Mouse (Mus musculus): ENCODE measurements around the gene Hectd4.
"Not testable (repeated sequence)": the region's sequence is repeated elsewhere in the genome, so short reads cannot be mapped to it uniquely, and the experiment has no call there.

The Hectd4 gene

DNA sequence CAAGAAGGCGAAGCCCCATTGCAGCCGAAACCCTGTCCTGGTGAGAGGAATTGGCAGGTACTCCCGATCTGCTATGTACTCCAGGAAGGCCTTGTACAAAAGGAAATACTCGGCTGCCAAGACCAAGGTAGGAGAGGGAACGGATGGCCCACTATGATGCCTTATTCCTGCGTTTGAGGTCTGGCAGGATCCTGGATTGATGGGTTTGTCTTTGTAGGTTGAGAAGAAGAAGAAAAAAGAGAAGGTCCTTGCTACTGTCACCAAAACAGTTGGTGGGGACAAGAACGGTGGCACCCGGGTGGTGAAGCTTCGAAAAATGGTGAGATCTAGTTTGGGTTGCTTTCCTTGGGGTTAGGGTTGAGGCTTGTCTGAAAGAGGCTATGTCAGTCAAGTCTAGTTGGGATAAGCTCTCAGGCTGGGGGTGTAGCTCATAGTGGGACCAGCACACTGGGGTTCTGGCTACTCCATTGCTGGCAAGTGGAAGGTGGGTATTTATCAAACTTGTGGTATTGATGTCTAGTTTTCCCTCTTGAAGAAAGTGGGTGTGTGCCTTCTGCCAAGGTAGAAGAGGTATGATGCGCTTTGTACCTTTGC, 14.4 kb upstream of the Hectd4 start:
- in situ Hi-C loops (cut with MboI, MseI), result not testable (repeated sequence)

DNA sequence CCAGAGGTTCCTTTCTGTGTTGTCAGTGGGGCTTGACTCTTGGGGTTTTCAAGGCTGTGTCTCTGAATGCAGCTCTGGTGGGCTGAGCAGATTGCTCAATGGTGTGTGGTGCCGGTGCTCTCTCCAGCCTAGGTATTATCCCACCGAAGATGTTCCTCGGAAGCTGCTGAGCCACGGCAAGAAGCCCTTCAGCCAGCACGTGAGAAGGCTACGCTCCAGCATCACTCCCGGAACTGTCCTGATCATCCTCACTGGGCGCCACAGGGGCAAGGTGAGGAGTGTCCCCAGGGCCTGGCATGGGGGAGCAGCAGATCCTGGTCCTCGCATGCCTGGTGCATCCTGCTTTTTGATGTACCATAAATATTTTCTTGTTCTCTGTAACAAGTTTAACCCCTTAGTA, 13.5 kb upstream of the Hectd4 start:
- in situ Hi-C loops (cut with MboI, MseI), result no loop called here

DNA sequence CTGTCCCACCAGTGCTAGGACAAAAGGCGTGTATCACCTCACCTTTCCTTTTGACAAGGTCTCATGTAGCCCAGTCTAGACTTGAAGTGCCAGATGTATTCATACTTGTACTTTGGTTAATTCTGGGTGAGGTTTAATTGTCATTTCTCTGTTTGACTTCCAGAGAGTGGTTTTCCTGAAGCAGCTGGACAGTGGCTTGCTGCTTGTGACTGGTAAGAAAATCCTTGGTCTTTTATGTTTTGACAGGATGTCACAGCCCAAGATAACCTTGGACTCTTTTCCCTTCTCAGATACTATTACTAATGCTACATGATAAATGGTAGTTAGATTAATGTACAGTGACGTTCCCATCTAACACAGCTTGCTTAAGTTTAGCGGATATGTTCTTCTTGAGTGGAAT, 13.0 kb upstream of the Hectd4 start:
- in situ Hi-C loops (cut with MboI, MseI), result no loop called here

DNA sequence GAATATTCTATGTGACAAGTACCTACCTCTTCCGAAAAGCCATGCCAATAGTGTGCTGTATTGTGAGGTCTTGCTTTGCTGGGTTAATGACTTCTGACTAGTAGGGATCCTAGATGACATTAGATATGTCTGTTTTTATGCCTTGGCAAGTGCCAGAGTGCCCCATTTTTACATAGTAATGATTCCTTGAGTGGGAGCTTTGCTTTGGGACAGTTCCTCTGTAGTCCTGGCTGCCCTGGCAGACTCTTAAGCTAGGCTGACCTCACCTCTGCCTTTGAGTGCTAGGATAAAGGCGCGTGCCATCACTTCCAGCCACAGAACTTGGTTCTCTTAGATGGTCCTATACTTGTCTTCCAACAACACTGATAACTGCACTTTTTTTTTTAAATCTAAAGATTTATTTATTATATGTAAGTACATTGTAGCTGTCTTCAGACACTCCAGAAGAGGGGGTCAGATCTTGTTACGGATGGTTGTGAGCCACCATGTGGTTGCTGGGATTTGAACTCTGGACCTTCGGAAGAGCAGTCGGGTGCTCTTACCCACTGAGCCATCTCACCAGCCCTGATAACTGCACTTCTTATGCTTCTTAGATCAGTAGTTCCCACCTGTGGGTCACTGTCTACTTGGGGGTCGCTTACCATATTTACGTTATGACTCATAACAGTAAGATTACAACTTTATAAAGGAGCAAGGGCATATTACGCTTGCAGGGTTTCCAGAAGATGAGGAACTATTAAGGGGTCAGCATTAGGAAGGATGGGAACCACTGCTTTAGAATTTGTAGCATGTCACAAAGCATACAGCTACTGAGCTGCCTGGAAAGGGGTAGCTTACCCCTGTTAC, 10.0 kb upstream of the Hectd4 start:
- in situ Hi-C loops (cut with MboI, MseI), result no loop called here

DNA sequence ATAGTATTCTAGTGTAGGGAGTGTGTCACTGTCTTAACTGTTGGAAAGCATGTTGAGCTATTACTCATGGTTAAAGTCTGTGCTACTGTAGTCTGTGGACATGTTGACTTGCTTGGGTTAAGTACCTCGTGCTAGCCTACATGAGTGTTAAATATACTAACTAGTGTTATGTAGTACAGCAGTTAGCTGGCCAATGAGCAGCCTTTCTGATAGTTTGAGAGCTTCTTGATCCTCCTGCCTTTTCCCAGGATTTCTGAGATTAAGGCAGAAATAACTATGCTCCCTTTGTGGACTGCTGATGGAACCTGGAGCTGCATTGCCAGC, 9.5 kb upstream of the Hectd4 start:
- in situ Hi-C loops (cut with MboI, MseI), result no loop called here

DNA sequence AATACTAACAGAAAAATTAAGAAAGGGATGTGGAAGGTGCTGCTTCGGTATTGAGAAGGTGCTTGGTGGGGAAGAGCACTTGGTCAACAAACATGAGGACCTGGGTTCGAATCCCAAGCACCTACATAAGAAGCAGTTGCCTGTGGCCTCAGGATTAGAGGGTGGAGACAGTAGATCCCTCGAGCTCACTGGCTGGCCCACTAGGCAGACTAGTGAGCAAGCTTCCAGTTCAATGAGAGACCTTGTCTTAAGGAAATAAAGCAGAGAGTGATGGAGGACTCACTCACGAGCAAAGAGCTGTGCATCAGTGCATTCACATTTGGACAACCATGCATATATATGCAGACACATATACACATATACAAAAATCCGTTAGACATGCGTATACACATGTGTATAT, 7.9 kb upstream of the Hectd4 start:
- in situ Hi-C loops (cut with MboI, MseI), result no loop called here

DNA sequence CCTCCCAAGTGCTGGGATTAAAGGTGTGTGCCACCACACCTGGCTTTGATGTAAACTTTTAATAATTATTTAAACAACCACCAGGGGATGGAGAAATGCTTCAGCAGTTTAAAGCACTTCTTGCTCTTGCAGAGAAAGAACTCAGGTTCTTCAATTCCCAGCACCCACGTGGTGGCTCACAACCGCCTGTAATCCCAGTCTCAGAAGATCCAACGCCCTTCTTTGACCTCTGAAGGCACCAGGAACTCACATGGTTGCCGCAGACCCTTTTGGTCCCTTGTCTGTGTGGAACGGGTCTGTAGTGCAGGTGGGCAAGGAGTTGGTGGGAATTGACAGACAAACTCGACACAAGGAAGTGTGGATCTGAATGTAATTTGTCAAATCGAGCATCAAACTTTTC, 5.3 kb upstream of the Hectd4 start:
- in situ Hi-C loops (cut with MboI, MseI), result loop anchor here (5.0 kb wide), 3 partner anchors 43 to 163 kb away; no protein-coding TSS in a partner anchor

DNA sequence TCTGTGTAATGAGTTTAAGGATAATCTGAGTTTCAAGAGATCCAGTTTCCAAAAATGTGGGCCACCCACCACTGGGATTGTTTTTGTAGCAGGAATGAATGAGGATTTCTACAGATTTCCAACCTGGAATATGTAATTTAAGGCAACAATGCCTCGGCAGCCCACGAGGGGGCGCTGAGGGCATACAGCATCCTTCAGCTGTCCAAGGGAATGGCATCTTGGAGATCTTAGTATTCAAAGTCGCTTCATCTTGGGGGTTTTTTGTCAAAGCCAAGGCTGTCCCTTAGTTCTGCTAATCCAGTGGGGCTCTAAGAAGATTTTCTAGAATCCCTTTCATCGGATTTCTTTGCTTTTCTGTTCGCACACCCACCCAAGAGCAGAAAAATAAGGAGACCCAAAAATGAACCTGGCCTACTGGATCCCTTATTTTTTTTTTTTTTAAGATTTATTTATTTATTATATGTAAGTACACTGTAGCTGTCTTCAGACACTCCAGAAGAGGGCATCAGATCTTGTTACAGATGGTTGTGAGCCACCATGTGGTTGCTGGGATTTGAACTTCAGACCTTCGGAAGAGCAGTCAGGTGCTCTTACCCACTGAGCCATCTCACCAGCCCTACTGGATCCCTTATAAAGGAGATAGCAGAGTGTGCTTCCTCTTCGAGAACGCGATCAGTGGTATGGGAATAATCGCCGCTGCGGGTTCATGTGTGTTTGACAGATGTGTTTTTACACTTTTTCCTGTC, 4.5 kb upstream of the Hectd4 start:
- in situ Hi-C loops (cut with MboI, MseI), result loop anchor here (5.0 kb wide), 3 partner anchors 42 to 162 kb away; no protein-coding TSS in a partner anchor

DNA sequence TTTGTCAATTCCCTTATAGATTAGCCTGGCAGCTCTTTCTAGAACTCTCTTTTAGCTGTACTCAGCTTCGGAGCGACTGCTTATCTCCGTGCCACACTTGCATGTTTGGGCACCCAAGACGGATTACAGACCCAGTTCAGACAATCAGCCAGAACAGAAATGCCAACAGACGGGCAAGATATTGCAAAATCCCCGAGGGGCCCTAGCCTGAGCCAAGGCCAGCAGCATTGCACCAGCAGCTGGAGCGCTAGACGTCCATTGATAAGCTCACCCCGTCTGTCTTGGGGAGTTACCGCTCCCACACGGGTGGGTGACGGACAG, 3.9 kb upstream of the Hectd4 start:
- in situ Hi-C loops (cut with MboI, MseI), result loop anchor here (5.0 kb wide), 3 partner anchors 41 to 161 kb away; no protein-coding TSS in a partner anchor

DNA sequence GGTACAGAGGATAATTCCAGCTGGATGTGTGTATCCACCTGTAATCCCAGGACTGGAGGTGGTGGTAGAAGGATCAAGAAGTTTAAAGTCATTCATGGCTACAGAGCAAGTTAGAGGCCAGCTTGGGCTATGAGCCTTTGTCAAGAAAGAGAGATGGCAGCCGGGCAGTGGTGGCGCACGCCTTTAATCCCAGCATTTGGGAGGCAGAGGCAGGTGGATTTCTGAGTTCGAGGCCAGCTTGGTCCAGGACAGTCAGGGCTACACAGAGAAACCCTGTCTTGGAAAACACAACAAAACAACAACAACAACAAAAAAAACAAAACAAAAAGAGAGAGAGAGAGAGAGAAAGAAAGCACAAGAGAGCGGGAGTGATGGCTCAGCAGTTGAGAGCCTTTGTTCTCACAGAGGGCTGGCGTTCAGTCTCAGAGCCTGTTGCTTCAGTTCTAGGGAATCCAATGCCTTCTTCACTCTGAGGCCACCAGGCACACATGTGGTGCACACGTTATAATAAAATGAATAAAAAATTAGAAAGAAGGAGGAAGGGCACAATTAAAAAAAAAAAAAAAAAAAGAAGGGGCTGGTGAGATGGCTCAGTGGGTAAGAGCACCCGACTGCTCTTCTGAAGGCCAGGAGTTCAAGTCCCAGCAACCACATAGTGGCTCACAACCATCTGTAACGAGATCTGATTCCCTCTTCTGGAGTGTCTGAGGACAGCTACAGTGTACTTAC, 3.3 kb upstream of the Hectd4 start:
- in situ Hi-C loops (cut with MboI, MseI), result loop anchor here (5.0 kb wide), 3 partner anchors 41 to 161 kb away; no protein-coding TSS in a partner anchor

DNA sequence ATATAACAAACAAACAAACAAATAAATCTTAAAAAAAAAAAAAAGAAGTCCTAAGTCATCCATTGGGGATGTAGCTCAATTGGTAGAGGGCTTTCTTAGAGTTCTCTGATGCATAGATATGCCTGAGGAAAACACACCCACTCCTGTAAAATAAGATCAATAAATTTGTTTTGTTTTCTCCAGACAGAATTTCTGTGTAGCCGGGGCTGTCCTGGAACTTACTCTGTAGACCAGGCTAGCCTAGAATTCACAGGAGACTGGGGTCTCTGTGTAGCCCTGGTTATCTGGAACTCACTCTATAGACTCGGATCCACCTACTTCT, 2.7 kb upstream of the Hectd4 start:
- in situ Hi-C loops (cut with MboI, MseI), result loop anchor here (5.0 kb wide), 3 partner anchors 40 to 160 kb away; no protein-coding TSS in a partner anchor

DNA sequence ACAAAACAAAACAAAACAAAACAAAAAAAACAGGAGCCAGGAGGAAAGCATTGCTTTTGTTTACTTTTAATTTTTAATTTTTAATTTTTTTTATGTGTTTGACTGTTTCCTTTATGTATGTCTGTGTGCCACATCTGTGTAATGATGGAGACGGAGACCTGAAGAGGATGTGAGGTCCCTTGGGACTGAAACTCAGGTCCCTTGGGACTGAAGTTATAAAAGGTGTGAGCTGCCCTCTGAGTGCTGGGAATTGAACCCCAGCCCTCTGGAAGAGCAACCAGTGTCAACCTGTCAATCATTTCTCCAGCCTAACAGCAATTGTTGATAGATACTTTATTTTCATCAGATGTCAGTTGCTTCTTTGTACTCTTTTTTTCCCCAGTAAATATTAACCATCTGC, 829 bp upstream of the Hectd4 start:
- in situ Hi-C loops (cut with MboI, MseI), result loop anchor here (5.0 kb wide), 3 partner anchors 38 to 158 kb away; no protein-coding TSS in a partner anchor

DNA sequence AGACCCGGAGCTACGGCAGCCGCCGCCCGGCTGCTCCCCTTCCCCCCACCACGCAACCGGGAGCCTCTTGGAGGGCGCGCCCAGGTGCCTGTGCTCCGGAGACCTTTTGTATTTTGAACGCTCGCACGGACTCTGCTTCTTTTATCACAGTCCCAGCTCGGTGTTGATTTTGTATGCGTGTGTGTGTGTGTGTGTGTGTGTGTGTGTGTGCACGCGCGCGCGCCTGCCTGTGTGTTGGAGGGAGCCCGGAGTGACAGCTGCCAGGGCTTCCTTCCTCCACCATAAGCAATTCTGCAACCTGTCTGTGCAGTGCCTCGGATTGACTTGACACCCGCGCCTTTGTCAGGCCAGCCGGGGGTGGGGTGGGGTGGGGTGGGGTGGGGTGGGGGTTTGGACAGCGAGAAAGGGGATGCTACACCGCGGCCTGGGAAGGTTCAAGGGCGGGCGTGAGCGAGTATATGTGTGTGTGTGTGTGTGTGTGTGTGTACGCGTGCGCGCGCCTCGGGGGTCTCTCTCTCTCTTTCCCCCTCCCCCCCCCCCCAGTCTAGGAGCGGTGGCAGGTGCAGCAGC, 798 bp downstream of the Hectd4 start:
- in situ Hi-C loops (cut with MboI, MseI), result no loop called here

DNA sequence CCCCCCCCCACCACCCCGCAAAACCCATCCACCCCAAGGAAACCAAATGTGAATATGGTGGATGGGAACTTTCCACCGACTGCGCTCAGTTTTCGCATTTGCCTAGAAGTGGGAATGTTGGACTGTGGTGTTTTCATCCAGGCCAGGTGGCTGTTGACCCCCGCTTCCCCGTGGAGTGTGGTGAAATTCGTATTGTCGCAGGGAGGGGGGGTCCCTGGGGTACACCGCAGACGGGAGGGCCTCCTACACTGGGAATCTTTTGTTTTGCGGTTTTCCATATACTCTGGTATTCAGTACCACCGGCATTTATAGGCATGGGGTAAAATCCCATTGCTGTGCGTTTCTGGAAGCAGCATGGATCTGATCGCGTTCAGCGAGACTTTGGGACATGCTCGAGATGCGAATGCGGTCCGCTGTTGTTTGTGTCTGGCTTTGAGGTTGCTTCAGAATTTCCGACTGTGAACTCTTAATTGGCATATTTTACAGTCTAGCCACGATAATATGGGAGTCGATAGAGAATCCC, 1.4 kb downstream of the Hectd4 start:
- in situ Hi-C loops (cut with MboI, MseI), result no loop called here

DNA sequence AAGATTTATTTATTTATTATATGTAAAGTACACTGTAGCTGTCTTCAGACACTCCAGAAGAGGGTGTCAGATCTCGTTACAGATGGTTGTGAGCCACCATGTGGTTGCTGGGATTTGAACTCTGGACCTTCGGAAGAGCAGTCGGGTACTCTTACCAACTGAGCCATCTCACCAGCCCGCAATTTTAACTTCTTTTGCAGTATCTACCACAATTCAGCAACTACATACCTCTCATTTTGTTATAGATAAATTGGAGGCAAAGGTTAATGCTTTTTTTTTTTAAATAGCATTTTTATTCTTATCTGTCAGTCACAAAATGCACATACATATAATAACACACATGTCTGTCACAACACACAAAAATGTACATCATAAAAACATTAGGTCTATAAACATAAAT, 4.0 kb downstream of the Hectd4 start:
- in situ Hi-C loops (cut with MboI, MseI), result not testable (repeated sequence)

DNA sequence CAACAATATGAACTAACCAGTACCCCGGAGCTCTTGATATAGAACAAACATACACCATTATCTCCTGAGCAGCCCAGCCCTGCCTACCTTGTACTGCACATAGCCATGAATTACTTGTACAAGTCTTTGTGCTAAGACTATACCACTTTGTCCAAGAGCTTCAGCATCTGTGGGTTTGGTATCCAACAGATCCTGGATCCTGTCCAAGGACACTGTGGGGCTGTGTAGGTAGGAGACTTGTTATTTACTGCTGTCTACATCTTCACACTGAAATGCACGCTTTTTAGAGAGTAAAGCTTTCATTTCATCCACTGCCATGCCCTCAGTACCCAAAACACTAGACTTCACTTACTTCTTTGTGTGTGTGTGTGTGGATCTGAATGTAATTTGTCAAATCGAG, 4.8 kb downstream of the Hectd4 start:
- in situ Hi-C loops (cut with MboI, MseI), result no loop called here

DNA sequence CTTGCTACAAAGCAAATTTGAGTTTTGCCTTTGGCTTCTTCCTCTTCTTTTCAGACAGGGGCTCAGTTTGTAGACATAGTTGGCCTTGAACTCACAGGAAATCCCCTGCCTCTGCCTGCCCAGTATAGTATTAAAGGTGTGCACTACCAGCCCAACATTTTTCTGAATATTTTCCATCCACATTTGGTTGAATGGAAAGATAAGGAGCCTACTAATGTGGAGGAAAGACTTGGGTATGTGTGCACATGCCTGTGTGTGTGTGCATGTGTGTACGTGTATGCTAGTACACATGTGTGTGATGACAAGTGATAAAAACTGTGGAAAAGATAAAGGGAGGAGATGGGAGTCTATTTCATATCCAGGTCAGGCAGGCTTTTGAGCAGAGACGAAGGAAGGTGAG, 5.8 kb downstream of the Hectd4 start:
- in situ Hi-C loops (cut with MboI, MseI), result no loop called here

DNA sequence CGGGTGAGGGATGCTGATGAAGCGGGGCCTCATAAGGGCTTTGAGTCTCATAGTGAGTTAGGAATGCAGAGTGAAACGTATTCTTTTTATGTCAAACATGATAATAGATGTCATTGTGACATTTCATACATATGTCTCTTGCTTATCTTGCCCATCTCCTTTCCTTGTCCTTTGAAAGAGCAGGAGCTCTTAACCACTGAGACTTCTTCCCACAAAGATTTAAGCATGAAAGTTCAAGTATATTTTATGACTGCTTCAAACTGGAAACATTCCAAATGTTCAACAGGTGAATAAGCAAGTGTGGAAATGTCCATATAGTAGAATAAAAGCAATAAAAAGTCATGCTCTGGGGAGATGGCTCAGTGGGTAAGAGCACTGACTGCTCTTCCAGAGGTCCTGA, 6.4 kb downstream of the Hectd4 start:
- in situ Hi-C loops (cut with MboI, MseI), result no loop called here

DNA sequence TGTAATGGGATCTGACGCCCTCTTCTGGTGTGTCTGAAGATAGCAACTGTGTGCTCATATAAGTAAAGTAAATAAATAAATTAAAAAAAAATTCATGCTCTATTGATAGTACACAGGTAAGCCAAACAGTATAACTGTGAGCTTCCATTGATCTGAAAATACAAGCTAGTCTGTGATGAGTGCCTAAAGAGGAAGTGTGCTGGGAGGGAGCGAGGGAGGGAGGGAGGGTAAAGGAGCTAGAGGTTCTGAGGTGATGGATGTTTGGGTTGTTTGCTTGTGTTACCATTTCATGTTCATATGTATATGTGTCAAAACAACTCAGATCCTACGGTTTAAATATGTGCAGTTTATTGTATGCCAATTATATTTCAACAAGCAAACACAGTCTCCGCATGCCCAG, 6.8 kb downstream of the Hectd4 start:
- in situ Hi-C loops (cut with MboI, MseI), result no loop called here

DNA sequence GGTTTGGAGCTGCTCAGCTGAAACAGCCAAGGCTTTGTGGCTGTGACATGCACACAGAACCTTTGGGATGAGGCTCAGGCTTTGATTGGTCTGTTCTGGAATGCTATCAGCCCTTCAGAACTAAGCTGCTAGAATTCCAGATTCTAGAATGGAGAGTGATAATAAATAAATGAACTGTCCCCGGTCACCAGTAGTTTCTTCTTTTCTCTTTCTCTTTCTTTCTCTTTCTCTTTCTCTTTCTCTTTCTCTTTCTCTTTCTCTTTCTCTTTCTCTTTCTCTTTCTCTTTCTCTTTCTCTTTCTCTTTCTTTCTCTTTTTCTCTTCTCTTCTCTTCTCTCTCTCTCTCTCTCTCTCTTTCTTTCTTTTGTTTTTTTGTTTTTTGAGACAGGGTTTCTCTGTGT, 7.3 kb downstream of the Hectd4 start:
- in situ Hi-C loops (cut with MboI, MseI), result not testable (repeated sequence)

DNA sequence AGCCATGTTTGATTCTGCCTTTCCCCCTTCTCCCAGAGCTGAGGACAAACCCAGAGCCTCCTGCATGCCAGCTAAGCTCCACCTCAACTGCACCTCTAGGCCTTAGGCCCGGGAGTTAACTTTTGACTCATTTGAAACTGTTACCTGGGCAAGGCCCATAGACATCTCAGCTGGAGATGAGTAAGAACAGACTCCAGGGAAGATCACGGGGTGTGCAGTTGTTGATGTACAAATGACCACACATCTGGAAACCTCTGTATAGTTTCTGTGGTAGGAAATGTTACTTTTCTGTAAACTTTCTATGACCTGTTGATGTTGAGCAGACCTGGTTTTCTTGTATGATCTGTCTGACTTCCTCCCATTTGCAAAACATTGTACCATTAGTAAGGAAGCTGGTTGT, 9.2 kb downstream of the Hectd4 start:
- in situ Hi-C loops (cut with MboI, MseI), result no loop called here
